Comparison of ENCODE assay signal across 10 mouse cellular contexts in genomic region chr2:160413982-160414381, GRCm38 (mm10). TPM values are rescaled to one million over a fixed set of nuclear protein-coding genes. Genes with fewer than 3 reads are reported as not detected.
DNase-seq lines count a peak whose midpoint lies in the region; ATAC-seq lines count a peak whose summit lies in the region.
"Had no signal": no experiment of that assay in that cellular context is flagged by ENCODE, and none has a peak within 500 bp of the region (broad histone marks: within the 10 kb centered on the region; RNA-seq: fewer than 3 reads in every experiment).

No protein-coding gene starts in this region.

- H3K27me3 ChIP-seq in midbrain, embryonic 11.5 days (ENCODE audit: control insufficient read depth, insufficient read depth, low read length) = no peaks in the 10 kb centered on the region
- H3K27me3 ChIP-seq in midbrain, embryonic 14.5 days (ENCODE audit: control insufficient read depth, insufficient read depth, low read length) = no peaks in the 10 kb centered on the region
- H3K27me3 ChIP-seq: stomach, embryonic 15.5 days had no signal

- H3K9ac ChIP-seq in midbrain, embryonic 11.5 days (ENCODE audit: low read length) = no peak overlapping the region
- H3K9ac ChIP-seq in midbrain, embryonic 14.5 days (replicated peaks; ENCODE audit: low read length) = no peak overlapping the region
- H3K9ac ChIP-seq: stomach, embryonic 15.5 days had no signal

- H3K9me3 ChIP-seq in midbrain, embryonic 11.5 days (ENCODE audit: control insufficient read depth, low read length) = no peaks in the 10 kb centered on the region
- no peaks in the 10 kb centered on the region for H3K9me3 ChIP-seq in midbrain, embryonic 14.5 days (ENCODE audit: control insufficient read depth, low read length)
- H3K9me3 ChIP-seq: stomach, embryonic 15.5 days had no signal

- H3K4me1 ChIP-seq in midbrain, embryonic 11.5 days (ENCODE audit: control insufficient read depth, insufficient read depth, low read length) = no peaks in the 10 kb centered on the region
- H3K4me1 ChIP-seq in midbrain, embryonic 14.5 days (ENCODE audit: control insufficient read depth, insufficient read depth, low read length) = no peaks in the 10 kb centered on the region
- H3K4me1 ChIP-seq: stomach, embryonic 15.5 days had no signal

- no peak for ATAC-seq in midbrain, embryonic 11.5 days (ENCODE audit: low FRiP score)
- no peak for ATAC-seq in midbrain, embryonic 14.5 days (ENCODE audit: low FRiP score, low TSS enrichment)
- no peak for ATAC-seq in erythroid progenitor cell, adult 5-6 weeks (replicated peaks; ENCODE audit: low FRiP score, poor library complexity, severe bottlenecking)

- DNase-seq in cerebellum, postnatal 14 days = peak; percentile 30 to 41
- DNase-seq in cerebellum, adult 11 months = no peak
- DNase-seq in midbrain, embryonic 11.5 days (ENCODE audit: low spot score, missing footprints) = peak; percentile 78
- no peak for DNase-seq in midbrain, embryonic 14.5 days
- peak; percentile 19 to 21 for DNase-seq in kidney, postnatal 4 days
- DNase-seq in thymus, postnatal 14 days = peak; percentile 71
- DNase-seq in adrenal gland, adult 8-10 months = no peak

- no peak overlapping the region for H3K27ac ChIP-seq in midbrain, embryonic 11.5 days (ENCODE audit: low read depth, low read length)
- no peak overlapping the region for H3K27ac ChIP-seq in midbrain, embryonic 14.5 days (replicated peaks; ENCODE audit: low read depth, low read length)
- H3K27ac ChIP-seq: stomach, embryonic 15.5 days had no signal

- WGBS in midbrain, embryonic 11.5 days = 88% methylated on average over 5 of the region's 5 CpGs
- 98% methylated on average over 5 of the region's 5 CpGs for WGBS in midbrain, embryonic 14.5 days

- H3K4me2 ChIP-seq in midbrain, embryonic 11.5 days = no peak overlapping the region
- no peak overlapping the region for H3K4me2 ChIP-seq in midbrain, embryonic 14.5 days (ENCODE audit: low read length)
- H3K4me2 ChIP-seq: stomach, embryonic 15.5 days had no signal

- no peak overlapping the region for H3K4me3 ChIP-seq in midbrain, embryonic 11.5 days (ENCODE audit: low read depth, low read length)
- no peak overlapping the region for H3K4me3 ChIP-seq in midbrain, embryonic 14.5 days (replicated peaks; ENCODE audit: low read depth, low read length)
- H3K4me3 ChIP-seq: erythroblast, embryonic 14.5 days; stomach, embryonic 15.5 days had no signal

- H3K36me3 ChIP-seq in midbrain, embryonic 11.5 days (ENCODE audit: control insufficient read depth, insufficient read depth, low read length) = no peaks in the 10 kb centered on the region
- H3K36me3 ChIP-seq in midbrain, embryonic 14.5 days (ENCODE audit: control insufficient read depth, insufficient read depth, low read length) = no peaks in the 10 kb centered on the region
- H3K36me3 ChIP-seq: stomach, embryonic 15.5 days had no signal

RNA-seq across cellular contexts. Expression of gene Mafb, which starts 47.1 kb away (rescaled TPM):
- 3.2 and 3.4 TPM in 2 replicates for polyA plus RNA-seq in midbrain, embryonic 11.5 days (2014; fragmentation: Nextera tagmentation; extraction: Ambion mirVana)
- 4.0 and 4.9 TPM in 2 replicates for polyA plus RNA-seq in midbrain, embryonic 14.5 days (2014; fragmentation: Nextera tagmentation; extraction: Ambion mirVana)
- 10 to 100 TPM; 13.0 to 15.2 (median 14.0) TPM for total RNA-seq in adrenal gland, adult 8-10 months (2022)
- total RNA-seq in erythroid progenitor cell, adult 5-6 weeks (2015; ENCODE audit: low replicate concordance) = 7.6 and 13.4 TPM in 2 replicates
- 0.30 and 2.3 TPM in 2 replicates for total RNA-seq in erythroid progenitor cell, adult 5-6 weeks (2017; ENCODE audit: low replicate concordance)

Comparison
In these comparisons a context has a peak if more than half of its experiments do, and no peak if none do; other contexts are left out.
1. DNase-seq: peak in cerebellum, postnatal 14 days (2 of 2), midbrain, embryonic 11.5 days (single experiment), kidney, postnatal 4 days (2 of 2) and thymus, postnatal 14 days (single experiment); none in cerebellum, adult 11 months (single experiment), midbrain, embryonic 14.5 days (single experiment) and adrenal gland, adult 8-10 months (single experiment).